Mouse (Mus musculus): ENCODE measurements around the gene Nlrx1. TPM values are rescaled to one million over a fixed set of nuclear protein-coding genes. Genes with fewer than 3 reads are reported as not detected.

Nlrx1 gene
- polyA plus RNA-seq, 1 experiment: 0.07 TPM

GRCm38 (mm10) chr9:44241418-44241817 lies 27.0 kb downstream of the Nlrx1 start:
- H3K27me3 ChIP-seq (ENCODE audit: control insufficient read depth): peaks cover 13% of the 10 kb centered on the region
- no peak overlapping the region for H3K4me3 ChIP-seq (replicated peaks)
- peaks cover 4% of the 10 kb centered on the region for H3K4me1 ChIP-seq (ENCODE audit: control insufficient read depth)
- H3K36me3 ChIP-seq (ENCODE audit: control insufficient read depth): no peaks in the 10 kb centered on the region
- no peaks in the 10 kb centered on the region for H3K9me3 ChIP-seq (ENCODE audit: control insufficient read depth, low read length)
- TF ChIP-seq GATA1 (IDR thresholded peaks at IDR 0.05; ENCODE audit: low read length) (no peak), TAL1 (IDR thresholded peaks at IDR 0.05; ENCODE audit: low read length) (no peak)

- Histone ChIP-seq H3K36me3 (ENCODE audit: control insufficient read depth) (no peaks in the 10 kb centered on the region), H3K4me3 (replicated peaks) (no peak overlapping the region), H3K4me1 (ENCODE audit: control insufficient read depth) (peaks cover 4% of the 10 kb centered on the region), H3K9me3 (ENCODE audit: control insufficient read depth, low read length) (no peaks in the 10 kb centered on the region), H3K27me3 (ENCODE audit: control insufficient read depth) (peaks cover 13% of the 10 kb centered on the region)
- TF ChIP-seq GATA1 (IDR thresholded peaks at IDR 0.05; ENCODE audit: low read length) (no peak), TAL1 (IDR thresholded peaks at IDR 0.05; ENCODE audit: low read length) (no peak)
Measured at GRCm38 (mm10) chr9:44240911-44241310, 27.5 kb downstream of the Nlrx1 start.

DNA sequence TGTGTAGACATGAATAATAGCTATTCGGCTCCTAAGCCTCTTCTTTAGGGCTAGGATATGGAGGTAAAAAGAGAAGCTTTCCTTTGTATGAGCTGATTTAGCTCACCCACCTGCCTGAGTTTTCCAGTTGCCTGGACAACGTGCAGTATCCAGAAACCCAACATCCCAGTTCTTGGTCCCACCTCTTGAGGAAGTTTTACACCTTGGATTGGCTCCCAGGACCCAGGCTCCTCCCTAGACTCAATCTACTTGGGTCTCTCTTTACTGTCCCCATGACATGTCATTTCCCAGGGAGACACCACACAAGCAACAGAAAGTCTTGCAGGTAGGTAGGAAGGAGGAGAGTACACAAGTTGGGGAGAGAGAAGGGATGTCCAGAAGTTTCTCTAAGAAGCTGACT lies 28.0 kb downstream of the Nlrx1 start, which contains the start of gene Ccdc153:
TSS of gene Ccdc153 (plus strand) at position 278 of the 400 bp plus-strand sequence.
- H3K9me3 ChIP-seq (ENCODE audit: control insufficient read depth, low read length): no peaks in the 10 kb centered on the region
- no peak within 1 kb of the TSS for H3K4me3 ChIP-seq (replicated peaks)
- peaks cover 13% of the 10 kb centered on the region for H3K27me3 ChIP-seq (ENCODE audit: control insufficient read depth)
- no peaks in the 10 kb centered on the region for H3K36me3 ChIP-seq (ENCODE audit: control insufficient read depth)
- TF ChIP-seq TAL1 (IDR thresholded peaks at IDR 0.05; ENCODE audit: low read length) (no peak), GATA1 (IDR thresholded peaks at IDR 0.05; ENCODE audit: low read length) (no peak)
- H3K4me1 ChIP-seq (ENCODE audit: control insufficient read depth): peaks cover 4% of the 10 kb centered on the region

DNA sequence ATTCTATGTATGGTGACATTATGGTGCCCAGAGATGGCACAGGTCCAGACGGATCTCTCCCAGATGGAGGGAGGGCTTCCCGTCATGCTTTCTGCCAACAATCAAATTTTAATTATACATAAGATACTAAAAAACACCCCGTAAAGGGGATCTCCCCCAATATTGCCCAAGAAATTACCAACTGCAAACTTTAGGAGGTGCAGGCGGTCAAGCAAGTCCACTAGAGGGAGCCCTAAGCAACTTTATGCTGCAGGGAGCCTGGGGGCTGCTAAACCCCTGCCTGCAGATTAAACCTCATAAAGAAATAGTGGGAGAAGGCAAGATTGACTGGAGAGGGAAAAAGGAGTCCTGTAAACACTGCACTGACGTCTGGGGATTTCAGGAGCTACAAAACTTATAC lies 29.0 kb downstream of the Nlrx1 start:
- no peak overlapping the region for H3K4me3 ChIP-seq (replicated peaks)
- no peaks in the 10 kb centered on the region for H3K9me3 ChIP-seq (ENCODE audit: control insufficient read depth, low read length)
- peaks cover 13% of the 10 kb centered on the region for H3K27me3 ChIP-seq (ENCODE audit: control insufficient read depth)
- TF ChIP-seq GATA1 (IDR thresholded peaks at IDR 0.05; ENCODE audit: low read length) (no peak), TAL1 (IDR thresholded peaks at IDR 0.05; ENCODE audit: low read length) (no peak)
- H3K36me3 ChIP-seq (ENCODE audit: control insufficient read depth): no peaks in the 10 kb centered on the region
- H3K4me1 ChIP-seq (ENCODE audit: control insufficient read depth): peaks cover 10% of the 10 kb centered on the region

DNA sequence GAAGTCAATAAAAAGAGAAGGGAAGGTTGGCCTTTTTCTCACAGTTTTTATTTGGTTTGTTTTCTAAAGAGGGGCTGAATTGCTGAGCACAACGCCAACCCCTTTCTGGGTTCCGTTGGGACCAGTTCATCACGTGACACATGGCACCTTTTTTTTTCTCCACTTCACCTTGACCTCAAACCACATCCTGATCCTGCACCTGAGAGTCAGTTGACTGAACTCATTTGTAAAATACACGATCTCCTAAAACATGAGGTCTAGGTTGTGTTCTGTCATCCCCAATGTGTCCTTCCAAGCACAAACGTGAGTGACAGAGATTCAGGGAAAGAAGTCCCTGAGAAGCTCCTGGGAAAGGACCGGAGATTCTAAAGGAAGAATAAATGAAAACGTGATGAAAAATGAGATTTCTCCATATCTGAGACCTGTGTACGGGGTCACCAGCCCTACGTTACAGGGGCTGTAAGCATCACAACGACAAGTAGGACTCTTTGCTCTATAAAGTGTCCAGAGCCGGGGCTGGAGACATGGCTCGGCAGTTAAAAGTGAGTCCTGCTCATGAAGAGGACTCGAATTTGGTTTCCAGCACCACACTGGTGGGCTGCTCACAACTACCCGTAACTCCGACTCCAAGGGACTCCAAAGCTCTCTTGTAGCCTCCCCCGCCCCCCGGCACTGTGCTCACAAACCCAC lies 29.8 kb downstream of the Nlrx1 start:
- Histone ChIP-seq H3K9me3 (ENCODE audit: control insufficient read depth, low read length) (no peaks in the 10 kb centered on the region), H3K4me3 (replicated peaks) (no peak overlapping the region), H3K4me1 (ENCODE audit: control insufficient read depth) (peaks cover 14% of the 10 kb centered on the region), H3K36me3 (ENCODE audit: control insufficient read depth) (no peaks in the 10 kb centered on the region), H3K27me3 (ENCODE audit: control insufficient read depth) (peaks cover 13% of the 10 kb centered on the region)
- TF ChIP-seq TAL1 (IDR thresholded peaks at IDR 0.05; ENCODE audit: low read length): no peak
- no peak for TF ChIP-seq GATA1 (IDR thresholded peaks at IDR 0.05; ENCODE audit: low read length)

DNA sequence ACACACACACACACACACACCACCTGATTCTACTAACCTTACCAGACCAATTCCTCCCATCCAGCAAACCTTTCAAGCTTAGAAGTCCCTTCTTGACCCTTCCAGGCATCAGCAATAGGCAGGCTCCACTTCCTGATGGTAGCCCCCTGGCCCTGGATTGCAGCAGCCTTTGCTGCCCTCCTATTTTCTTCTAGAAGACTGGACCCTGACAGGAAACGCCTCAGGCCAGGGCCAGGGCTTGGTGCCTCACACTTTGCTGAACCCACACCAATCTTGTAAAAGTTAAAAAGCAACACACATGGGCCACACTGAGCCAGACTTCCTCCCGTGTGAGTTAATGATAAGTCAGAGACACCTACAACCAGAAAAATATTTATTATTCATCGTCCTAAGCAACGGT lies 31.3 kb downstream of the Nlrx1 start:
- TF ChIP-seq TAL1 (IDR thresholded peaks at IDR 0.05; ENCODE audit: low read length): no peak
- no peak for TF ChIP-seq GATA1 (IDR thresholded peaks at IDR 0.05; ENCODE audit: low read length)
- Histone ChIP-seq H3K4me1 (ENCODE audit: control insufficient read depth) (peaks cover 29% of the 10 kb centered on the region), H3K36me3 (ENCODE audit: control insufficient read depth) (no peaks in the 10 kb centered on the region), H3K4me3 (replicated peaks) (no peak overlapping the region), H3K9me3 (ENCODE audit: control insufficient read depth, low read length) (no peaks in the 10 kb centered on the region), H3K27me3 (ENCODE audit: control insufficient read depth) (peaks cover 13% of the 10 kb centered on the region)

- Histone ChIP-seq H3K4me1 (ENCODE audit: control insufficient read depth) (peaks cover 33% of the 10 kb centered on the region), H3K4me3 (replicated peaks) (no peak overlapping the region), H3K27me3 (ENCODE audit: control insufficient read depth) (peaks cover 13% of the 10 kb centered on the region), H3K36me3 (ENCODE audit: control insufficient read depth) (peaks cover 4% of the 10 kb centered on the region), H3K9me3 (ENCODE audit: control insufficient read depth, low read length) (no peaks in the 10 kb centered on the region)
- TF ChIP-seq GATA1 (IDR thresholded peaks at IDR 0.05; ENCODE audit: low read length) (no peak), TAL1 (IDR thresholded peaks at IDR 0.05; ENCODE audit: low read length) (no peak)
Measured at GRCm38 (mm10) chr9:44236601-44237000, 31.8 kb downstream of the Nlrx1 start.

- no peaks in the 10 kb centered on the region for H3K27me3 ChIP-seq (ENCODE audit: control insufficient read depth)
- peaks cover 35% of the 10 kb centered on the region for H3K4me1 ChIP-seq (ENCODE audit: control insufficient read depth)
- peak overlapping the region; percentile 90 for H3K4me3 ChIP-seq (replicated peaks)
- no peaks in the 10 kb centered on the region for H3K9me3 ChIP-seq (ENCODE audit: control insufficient read depth, low read length)
- TF ChIP-seq TAL1 (IDR thresholded peaks at IDR 0.05; ENCODE audit: low read length): no peak
- TF ChIP-seq GATA1 (IDR thresholded peaks at IDR 0.05; ENCODE audit: low read length): no peak
- H3K36me3 ChIP-seq (ENCODE audit: control insufficient read depth): peaks cover 8% of the 10 kb centered on the region
Measured at GRCm38 (mm10) chr9:44234479-44235427, 33.6 kb downstream of the Nlrx1 start.

Data from erythroblast, embryonic 14.5 days (primary cell).